Mouse (Mus musculus): ENCODE measurements at regions not wholly inside any gene's neighbourhood (a gene's known extent, or its start where the extent isn't known, plus 50 kb on each side); places are given as distances from the start of the nearest gene placed in this dataset.

GRCm38 (mm10) chr15:42304097-42304496, 2169.9 kb downstream of the 9330182O14Rik start:
- no peak for DNase-seq (ENCODE audit: low read depth, low spot score)

- no peak for DNase-seq (ENCODE audit: low read depth, low spot score)
These were observed 2175.4 kb downstream of the 9330182O14Rik start for GRCm38 (mm10) chr15:42309586-42309985.

- DNase-seq (ENCODE audit: low read depth, low spot score) = no peak
These were observed 2177.0 kb downstream of the 9330182O14Rik start for GRCm38 (mm10) chr15:42311166-42311565.

- no peak for DNase-seq (ENCODE audit: low read depth, low spot score)
These were observed 2186.2 kb downstream of the 9330182O14Rik start for GRCm38 (mm10) chr15:42320349-42320748.

GRCm38 (mm10) chr15:42322940-42323339, 2188.8 kb downstream of the 9330182O14Rik start:
- no peak for DNase-seq (ENCODE audit: low read depth, low spot score)

GRCm38 (mm10) chr15:42325221-42325620, 2191.1 kb downstream of the 9330182O14Rik start:
- no peak for DNase-seq (ENCODE audit: low read depth, low spot score)

GRCm38 (mm10) chr15:42328535-42328934, 2194.4 kb downstream of the 9330182O14Rik start:
- DNase-seq (ENCODE audit: low read depth, low spot score) = no peak

GRCm38 (mm10) chr15:42329742-42330141, 2195.6 kb downstream of the 9330182O14Rik start:
- DNase-seq (ENCODE audit: low read depth, low spot score) = no peak

GRCm38 (mm10) chr15:42333642-42334041, 2199.5 kb downstream of the 9330182O14Rik start:
- DNase-seq (ENCODE audit: low read depth, low spot score) = no peak

- DNase-seq (ENCODE audit: low read depth, low spot score) = no peak
These were observed 2212.0 kb downstream of the 9330182O14Rik start for GRCm38 (mm10) chr15:42346131-42346530.

GRCm38 (mm10) chr15:42361871-42362270, 2227.7 kb downstream of the 9330182O14Rik start:
- DNase-seq (ENCODE audit: low read depth, low spot score) = no peak

GRCm38 (mm10) chr15:42364979-42365378, 2230.8 kb downstream of the 9330182O14Rik start:
- DNase-seq (ENCODE audit: low read depth, low spot score) = no peak

GRCm38 (mm10) chr15:42366796-42367195, 2232.6 kb downstream of the 9330182O14Rik start:
- DNase-seq (ENCODE audit: low read depth, low spot score) = no peak

- no peak for DNase-seq (ENCODE audit: low read depth, low spot score)
These were observed 2235.4 kb downstream of the 9330182O14Rik start for GRCm38 (mm10) chr15:42369603-42370002.

GRCm38 (mm10) chr15:42370044-42370443, 2235.9 kb downstream of the 9330182O14Rik start:
- DNase-seq (ENCODE audit: low read depth, low spot score) = no peak

- DNase-seq (ENCODE audit: low read depth, low spot score) = no peak
These were observed 2238.6 kb downstream of the 9330182O14Rik start for GRCm38 (mm10) chr15:42372704-42373286.

Data from retina, postnatal 7 days (tissue).